Mouse (Mus musculus): ENCODE results near the gene Pip5kl1. TPM values are rescaled to one million over a fixed set of nuclear protein-coding genes. Genes with fewer than 3 reads are reported as not detected.

Pip5kl1 gene
- total RNA-seq, 2 experiments from 2014 or later: 7.5 to 8.3 TPM

GRCm38 (mm10) chr2:32628044-32628550, 53.5 kb downstream of the Pip5kl1 start:
- DNase-seq (ENCODE audit: low spot score in 2 of 2): no peak
- intact Hi-C loops (cut with DNase I): loop anchor here (5.0 kb wide), 1 partner anchor 129 kb away; the partner anchor contains the start of gene Tor2a

- DNase-seq (ENCODE audit: low spot score in 2 of 2): peak; percentile 58 to 79
- intact Hi-C loops (cut with DNase I): loop anchor here (5.0 kb wide), 1 partner anchor 129 kb away; the partner anchor contains the start of gene Tor2a
Observed at GRCm38 (mm10) chr2:32628729-32629128, 54.1 kb downstream of the Pip5kl1 start.

- peak; percentile 35 to 60 for DNase-seq (ENCODE audit: low spot score in 2 of 2)
- intact Hi-C loops (cut with DNase I): loop anchor here (5.0 kb wide), 1 partner anchor 128 kb away; the partner anchor contains the start of gene Tor2a
Observed at GRCm38 (mm10) chr2:32629276-32629976, 54.8 kb downstream of the Pip5kl1 start.

- intact Hi-C loops (cut with DNase I): no loop called here
- DNase-seq (ENCODE audit: low spot score in 2 of 2): no peak
Observed at GRCm38 (mm10) chr2:32630036-32630435, 55.4 kb downstream of the Pip5kl1 start.

GRCm38 (mm10) chr2:32631046-32631445, 56.4 kb downstream of the Pip5kl1 start:
- no peak for DNase-seq (ENCODE audit: low spot score in 2 of 2)
- intact Hi-C loops (cut with DNase I): loop anchor here (1.0 kb wide), 1 partner anchor 58 kb away; no protein-coding TSS in a partner anchor

GRCm38 (mm10) chr2:32631737-32632394, 57.3 kb downstream of the Pip5kl1 start:
- DNase-seq (ENCODE audit: low spot score in 2 of 2): peak; percentile 81 to 82
- intact Hi-C loops (cut with DNase I): loop anchor here (1.0 kb wide), 1 partner anchor 57 kb away; no protein-coding TSS in a partner anchor

Other genes starting within 250 kb of the Pip5kl1 start
- 10 to 100 TPM; 67.5 to 73.1 TPM for gene Ciz1, start 222.5 kb upstream of the Pip5kl1 start, total RNA-seq (2021)
- 1,000 to 10,000 TPM; 1,197 to 1,302 TPM for gene Dnm1, start 221.5 kb upstream of the Pip5kl1 start, total RNA-seq (2021)
- 100 to 1,000 TPM; 375 to 446 TPM for gene 1110008P14Rik, start 192.9 kb upstream of the Pip5kl1 start, total RNA-seq (2021)
- gene Lcn2, start 186.5 kb upstream of the Pip5kl1 start, total RNA-seq (2021): under 1 TPM; 0.76 to 0.85 TPM
- gene Ptges2, start 178.9 kb upstream of the Pip5kl1 start, total RNA-seq (2021): 10 to 100 TPM; 44.4 to 50.3 TPM
- gene Naif1, start 124.3 kb upstream of the Pip5kl1 start, total RNA-seq (2021): 1 to 10 TPM; 4.2 TPM
- 10 to 100 TPM; 59.0 to 64.8 TPM for gene Slc25a25, start 123.4 kb upstream of the Pip5kl1 start, total RNA-seq (2021)
- 10 to 100 TPM; 52.2 to 57.8 TPM for gene Fam102a, start 39.5 kb upstream of the Pip5kl1 start, total RNA-seq (2021)
- 10 to 100 TPM; 76.1 to 81.8 TPM for gene Dpm2, start 3.9 kb upstream of the Pip5kl1 start, total RNA-seq (2021)
- gene 9430097D07Rik, start 887 bp downstream of the Pip5kl1 start, total RNA-seq (2021): under 1 TPM; 0.80 to 0.94 TPM
- 10 to 100 TPM; 40.1 to 41.1 TPM for gene St6galnac4, start 12.3 kb downstream of the Pip5kl1 start, total RNA-seq (2021)
- gene St6galnac6, start 24.9 kb downstream of the Pip5kl1 start, total RNA-seq (2021): 100 to 1,000 TPM; 112 to 117 TPM
- gene Ak1, start 47.0 kb downstream of the Pip5kl1 start, total RNA-seq (2021): 100 to 1,000 TPM; 157 to 159 TPM
- gene Eng, start 71.8 kb downstream of the Pip5kl1 start, total RNA-seq (2021): 10 to 100 TPM; 21.9 to 25.0 TPM
- gene Fpgs, start 129.3 kb downstream of the Pip5kl1 start, total RNA-seq (2021): 1 to 10 TPM; 7.1 to 9.4 TPM
- gene Cdk9, start 138.3 kb downstream of the Pip5kl1 start, total RNA-seq (2021): 100 to 1,000 TPM; 114 to 118 TPM
- 10 to 100 TPM; 27.8 to 30.8 TPM for gene Sh2d3c, start 146.3 kb downstream of the Pip5kl1 start, total RNA-seq (2021)
- 1 to 10 TPM; 2.3 to 2.4 TPM for gene 6330409D20Rik, start 166.2 kb downstream of the Pip5kl1 start, total RNA-seq (2021)
- 10 to 100 TPM; 29.9 to 31.0 TPM for gene Tor2a, start 182.4 kb downstream of the Pip5kl1 start, total RNA-seq (2021)
- gene Ttc16, start 200.8 kb downstream of the Pip5kl1 start, total RNA-seq (2021): under 1 TPM; 0.27 to 0.87 TPM
- gene Ptrh1, start 201.0 kb downstream of the Pip5kl1 start, total RNA-seq (2021): 1 to 10 TPM; 7.3 to 8.2 TPM
- gene Cfap157, start 209.6 kb downstream of the Pip5kl1 start, total RNA-seq (2021): under 1 TPM in 1 of 2 experiments, not detected in 1; 0.62 TPM